Mouse (Mus musculus): ENCODE measurements around the gene Mmgt2.

DNA sequence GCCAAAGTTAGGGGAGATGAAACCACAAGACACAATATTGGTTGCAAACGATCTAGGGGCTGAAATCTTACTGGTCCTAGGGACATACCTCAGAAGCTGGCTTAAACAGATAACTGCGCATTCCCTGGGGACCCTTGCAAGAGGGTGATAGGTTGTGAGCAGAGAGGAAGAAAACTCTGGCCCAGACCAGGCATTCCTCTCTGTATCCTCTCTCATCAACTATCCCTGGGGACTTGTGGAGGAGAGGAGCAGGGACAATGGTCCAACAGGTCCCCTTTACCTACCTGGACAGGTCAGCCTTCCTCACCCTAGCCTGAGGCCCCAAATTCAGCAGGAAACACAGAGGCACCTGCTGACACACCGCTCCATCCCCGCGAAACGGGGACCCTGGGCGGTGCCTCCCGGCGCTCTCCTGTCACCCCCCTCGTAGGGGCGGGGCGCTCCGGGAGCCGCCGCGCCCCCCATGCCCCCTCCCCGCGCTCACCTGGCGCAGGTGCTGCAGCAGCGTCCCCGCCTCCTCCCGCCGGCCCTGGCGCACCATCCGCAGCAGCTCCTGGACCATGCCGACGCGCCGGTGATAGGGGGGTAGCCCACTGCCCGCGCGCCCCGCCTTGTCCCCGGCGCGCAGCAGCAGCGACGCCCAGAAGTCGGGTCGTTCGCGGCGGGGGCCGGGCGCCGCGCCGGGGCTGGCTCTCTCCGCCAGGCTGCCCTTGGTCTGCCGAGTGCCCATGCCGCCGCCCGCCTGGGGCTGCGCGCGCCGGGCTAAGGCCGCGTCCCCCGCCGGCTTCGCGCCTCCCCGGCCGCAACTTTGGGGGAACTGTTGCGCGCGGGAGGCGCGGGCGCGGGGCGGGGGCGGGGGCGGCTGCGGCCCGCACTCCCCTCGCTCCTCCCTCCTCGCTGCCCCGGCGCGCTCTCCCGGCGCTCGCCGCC is 538 bp upstream of the Mmgt2 start, which contains the start of gene Lrrc75a:
- no peak for TF ChIP-seq CTCF (IDR thresholded peaks at IDR 0.05; ENCODE audit: borderline replicate concordance, control insufficient read depth, extremely low read depth, insufficient read depth, low read length, poor library complexity)
- TF ChIP-seq POLR2A (IDR thresholded peaks at IDR 0.05; ENCODE audit: control insufficient read depth, extremely low read depth, insufficient read depth, low read length, poor library complexity) = 0 out of 2 replicates have a peak, but pooled peaks have one; percentile 17

All from thymus, adult 2 months (tissue).